Mouse (Mus musculus) heart, embryonic 10.5 days (tissue): ENCODE results near the gene Iqcm. TPM values are rescaled to one million over a fixed set of nuclear protein-coding genes. Genes with fewer than 3 reads are reported as not detected.

Experiments
- DNase-seq: peaks from one replicate; pipeline ENCODE4 v3.0.0-alpha.2; 2017; ENCODE audit warnings: low spot score
- H3K27ac ChIP-seq: fragments of 300-500 bp; sonication (generic); 2 replicates; pipeline ENCODE4 v1.5.1; 2016; ENCODE audit warnings: mild to moderate bottlenecking
- H3K27me3 ChIP-seq: fragments of 300-500 bp; sonication (generic); 2 replicates; pipeline ENCODE4 v1.6.1; 2016; ENCODE audit warnings: mild to moderate bottlenecking; ENCODE audit not compliant: poor library complexity, insufficient read depth, severe bottlenecking
- H3K36me3 ChIP-seq: fragments of 300-500 bp; sonication (generic); 2 replicates; pipeline ENCODE4 v1.6.1; 2016; ENCODE audit warnings: mild to moderate bottlenecking, moderate library complexity
- H3K4me1 ChIP-seq: fragments of 300-500 bp; sonication (generic); 2 replicates; pipeline ENCODE4 v1.6.1; 2016; ENCODE audit warnings: mild to moderate bottlenecking
- H3K4me3 ChIP-seq: fragments of 300-500 bp; sonication (generic); 2 replicates; pipeline ENCODE4 v1.5.1; 2016; ENCODE audit warnings: mild to moderate bottlenecking, moderate library complexity
- H3K9me3 ChIP-seq: fragments of 300-500 bp; sonication (generic); 2 replicates; pipeline ENCODE4 v1.6.1; 2016; ENCODE audit warnings: mild to moderate bottlenecking, moderate library complexity
- WGBS: fragments of 180-500 bp; shearing (Covaris S2); methylation state at CpG from one replicate; pipeline ENCODE4 v1.1.7; 2016; 5-methylcytosine and 5-hydroxymethylcytosine counted together
- polyA plus RNA-seq: library from polyadenylated mRNA; unstranded; fragments of >200 nt; fragmentation: Nextera tagmentation; extraction: Ambion mirVana; gene quantifications from 2 replicates; pipeline ENCODE4 v1.2.1, GENCODE M21; 2016

Gene Iqcm
- polyA plus RNA-seq, 1 experiment from 2014 or later: not detected

- Histone ChIP-seq H3K4me1 (no peaks in the 10 kb centered on the region), H3K27me3 (no peaks in the 10 kb centered on the region), H3K36me3 (no peaks in the 10 kb centered on the region), H3K9me3 (no peaks in the 10 kb centered on the region), H3K27ac (no peak overlapping the region), H3K4me3 (no peak overlapping the region)
- 70% methylated on average over 4 of the region's 4 CpGs for WGBS
- no peak for DNase-seq
Observed at GRCm38 (mm10) chr8:75828468-75829132, 380.1 kb downstream of the Iqcm start.

DNA sequence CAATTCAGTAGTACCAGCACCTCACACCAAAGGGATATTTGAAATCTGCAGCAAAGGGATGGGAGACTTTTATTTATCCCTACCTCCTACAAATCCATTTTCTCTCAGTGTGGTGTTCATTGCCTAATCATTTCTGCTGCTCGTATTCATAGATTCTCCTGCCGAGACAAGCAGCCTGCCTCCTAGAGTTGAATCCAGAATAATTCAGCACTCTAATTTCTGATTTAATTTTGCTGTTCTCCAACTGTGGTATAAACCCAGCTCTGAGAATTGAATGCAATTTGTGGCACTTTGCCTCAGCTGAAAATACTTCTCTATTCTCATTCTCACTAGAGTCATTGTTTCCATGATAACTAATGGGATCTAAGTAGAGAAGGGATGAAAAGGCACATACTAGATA lies 386.8 kb downstream of the Iqcm start:
- DNase-seq: no peak
- H3K4me1 ChIP-seq: no peaks in the 10 kb centered on the region
- H3K27me3 ChIP-seq: no peaks in the 10 kb centered on the region
- no peaks in the 10 kb centered on the region for H3K9me3 ChIP-seq
- 78% methylated on average over 2 of the region's 2 CpGs for WGBS
- no peaks in the 10 kb centered on the region for H3K36me3 ChIP-seq
- no peak overlapping the region for H3K27ac ChIP-seq
- no peak overlapping the region for H3K4me3 ChIP-seq

- 71% methylated on average over 15 of the region's 15 CpGs for WGBS
- no peak for DNase-seq
- Histone ChIP-seq H3K27ac (no peak overlapping the region), H3K9me3 (no peaks in the 10 kb centered on the region), H3K36me3 (no peaks in the 10 kb centered on the region), H3K4me3 (no peak overlapping the region), H3K4me1 (no peaks in the 10 kb centered on the region), H3K27me3 (no peaks in the 10 kb centered on the region)
Observed at GRCm38 (mm10) chr8:75917603-75918344, 469.3 kb downstream of the Iqcm start.

GRCm38 (mm10) chr8:75949166-75949565 lies 500.7 kb downstream of the Iqcm start:
- Histone ChIP-seq H3K4me3 (no peak overlapping the region), H3K36me3 (no peaks in the 10 kb centered on the region), H3K27ac (no peak overlapping the region), H3K27me3 (no peaks in the 10 kb centered on the region), H3K4me1 (no peaks in the 10 kb centered on the region), H3K9me3 (no peaks in the 10 kb centered on the region)
- no peak for DNase-seq
- WGBS: 73% methylated on average over 1 of the region's 1 CpGs

GRCm38 (mm10) chr8:75956016-75956415 lies 507.5 kb downstream of the Iqcm start:
- H3K27me3 ChIP-seq: no peaks in the 10 kb centered on the region
- no peaks in the 10 kb centered on the region for H3K9me3 ChIP-seq
- H3K36me3 ChIP-seq: no peaks in the 10 kb centered on the region
- no peak overlapping the region for H3K27ac ChIP-seq
- WGBS: 70% methylated on average over 2 of the region's 2 CpGs
- H3K4me1 ChIP-seq: no peaks in the 10 kb centered on the region
- no peak overlapping the region for H3K4me3 ChIP-seq
- no peak for DNase-seq

GRCm38 (mm10) chr8:76018501-76018900 lies 570.0 kb downstream of the Iqcm start:
- no peaks in the 10 kb centered on the region for H3K27me3 ChIP-seq
- no peaks in the 10 kb centered on the region for H3K36me3 ChIP-seq
- H3K4me3 ChIP-seq: no peak overlapping the region
- H3K4me1 ChIP-seq: no peaks in the 10 kb centered on the region
- H3K27ac ChIP-seq: no peak overlapping the region
- 83% methylated on average over 4 of the region's 4 CpGs for WGBS
- H3K9me3 ChIP-seq: no peaks in the 10 kb centered on the region
- DNase-seq: no peak

Other genes starting within 250 kb of the Iqcm start
- gene Rasd2, start 234.8 kb upstream of the Iqcm start, polyA plus RNA-seq: 0.05 and 0.15 TPM in 2 replicates
- 0.30 and 0.42 TPM in 2 replicates for gene Gm10358, start 42.1 kb upstream of the Iqcm start, polyA plus RNA-seq